Mouse (Mus musculus): ENCODE data around the gene Nuak2. TPM values are rescaled to one million over a fixed set of nuclear protein-coding genes. Genes with fewer than 3 reads are reported as not detected.

Nuak2 gene
- polyA plus RNA-seq, 1 experiment from 2014 or later = 6.0 TPM

- WGBS (ENCODE audit: insufficient replicate concordance) = 35% methylated on average over 8 of the region's 8 CpGs
- peak overlapping the region; percentile 89 for H3K27ac ChIP-seq (ENCODE audit: low read depth)
- peak overlapping the region; percentile 63 for H3K4me3 ChIP-seq (ENCODE audit: low read depth, low read length)
- H3K9ac ChIP-seq (replicated peaks) = no peak overlapping the region
- H3K36me3 ChIP-seq (replicated peaks; ENCODE audit: insufficient read depth, low read length) = 0 out of 2 replicates have a peak, but pooled peaks cover 4% of the 10 kb centered on the region
- ATAC-seq (no peak), DNase-seq (no peak)
- H3K27me3 ChIP-seq (ENCODE audit: insufficient read depth, low read length) = 0 out of 2 replicates have a peak, but pooled peaks cover 7% of the 10 kb centered on the region
- H3K4me2 ChIP-seq (ENCODE audit: low read depth, low read length) = peak overlapping the region; percentile 91
- TF ChIP-seq EP300 (IDR thresholded peaks at IDR 0.05; ENCODE audit: low read depth) (0 out of 2 replicates have a peak, but pooled peaks have one; percentile 1), CTCF (IDR thresholded peaks at IDR 0.05; ENCODE audit: low read depth) (no peak)
- peaks cover 47% of the 10 kb centered on the region for H3K4me1 ChIP-seq (ENCODE audit: insufficient read depth)
- H3K9me3 ChIP-seq (ENCODE audit: low read length) = no peaks in the 10 kb centered on the region
These were observed 2.3 kb downstream of the Nuak2 start for GRCm38 (mm10) chr1:132317894-132318863.

- H3K27ac ChIP-seq (ENCODE audit: low read depth) = 0 out of 2 replicates have a peak overlapping the region, but pooled peaks have one; percentile 89
- H3K4me1 ChIP-seq (ENCODE audit: insufficient read depth) = peaks cover 47% of the 10 kb centered on the region
- H3K9me3 ChIP-seq (ENCODE audit: low read length) = no peaks in the 10 kb centered on the region
- H3K9ac ChIP-seq (replicated peaks) = no peak overlapping the region
- ATAC-seq (no peak), DNase-seq (peak; percentile 75)
- H3K36me3 ChIP-seq (replicated peaks; ENCODE audit: insufficient read depth, low read length) = 0 out of 2 replicates have a peak, but pooled peaks cover 6% of the 10 kb centered on the region
- 35% methylated on average over 5 of the region's 5 CpGs for WGBS (ENCODE audit: insufficient replicate concordance)
- peak overlapping the region; percentile 91 for H3K4me2 ChIP-seq (ENCODE audit: low read depth, low read length)
- H3K4me3 ChIP-seq (ENCODE audit: low read depth, low read length) = no peak overlapping the region
- TF ChIP-seq EP300 (IDR thresholded peaks at IDR 0.05; ENCODE audit: low read depth) (no peak), CTCF (IDR thresholded peaks at IDR 0.05; ENCODE audit: low read depth) (no peak)
- 0 out of 2 replicates have a peak, but pooled peaks cover 7% of the 10 kb centered on the region for H3K27me3 ChIP-seq (ENCODE audit: insufficient read depth, low read length)
These were observed 3.3 kb downstream of the Nuak2 start for GRCm38 (mm10) chr1:132319242-132319641.

- no peaks in the 10 kb centered on the region for H3K9me3 ChIP-seq (ENCODE audit: low read length)
- H3K27ac ChIP-seq (ENCODE audit: low read depth) = no peak overlapping the region
- peaks cover 36% of the 10 kb centered on the region for H3K4me1 ChIP-seq (ENCODE audit: insufficient read depth)
- ATAC-seq = no peak
- H3K4me3 ChIP-seq (ENCODE audit: low read depth, low read length) = no peak overlapping the region
- no peak overlapping the region for H3K4me2 ChIP-seq (ENCODE audit: low read depth, low read length)
- 72% methylated on average over 7 of the region's 7 CpGs for WGBS (ENCODE audit: insufficient replicate concordance)
- 0 out of 2 replicates have a peak, but pooled peaks cover 17% of the 10 kb centered on the region for H3K36me3 ChIP-seq (replicated peaks; ENCODE audit: insufficient read depth, low read length)
- DNase-seq = no peak
- H3K27me3 ChIP-seq (ENCODE audit: insufficient read depth, low read length) = no peaks in the 10 kb centered on the region
- peak overlapping the region; percentile 38 for H3K9ac ChIP-seq (replicated peaks)
- TF ChIP-seq EP300 (IDR thresholded peaks at IDR 0.05; ENCODE audit: low read depth) (no peak), CTCF (IDR thresholded peaks at IDR 0.05; ENCODE audit: low read depth) (no peak)
These were observed 6.1 kb downstream of the Nuak2 start for GRCm38 (mm10) chr1:132321821-132322580.

GRCm38 (mm10) chr1:132322711-132323542, 7.0 kb downstream of the Nuak2 start:
- no peak for TF ChIP-seq CTCF (IDR thresholded peaks at IDR 0.05; ENCODE audit: low read depth)
- Histone ChIP-seq H3K27ac (ENCODE audit: low read depth) (no peak overlapping the region), H3K9ac (replicated peaks) (peak overlapping the region; percentile 38; the same call in 1 of the 2 replicates), H3K27me3 (ENCODE audit: insufficient read depth, low read length) (no peaks in the 10 kb centered on the region), H3K36me3 (replicated peaks; ENCODE audit: insufficient read depth, low read length) (0 out of 2 replicates have a peak, but pooled peaks cover 21% of the 10 kb centered on the region), H3K4me2 (ENCODE audit: low read depth, low read length) (no peak overlapping the region), H3K4me3 (ENCODE audit: low read depth, low read length) (no peak overlapping the region), H3K4me1 (ENCODE audit: insufficient read depth) (peaks cover 42% of the 10 kb centered on the region), H3K9me3 (ENCODE audit: low read length) (no peaks in the 10 kb centered on the region)
- 64% methylated on average over 13 of the region's 13 CpGs for WGBS (ENCODE audit: insufficient replicate concordance)
- ATAC-seq = no peak
- no peak for DNase-seq

- Histone ChIP-seq H3K4me2 (ENCODE audit: low read depth, low read length) (no peak overlapping the region), H3K27ac (ENCODE audit: low read depth) (peak overlapping the region; percentile 35; the same call in 1 of the 2 replicates), H3K9me3 (ENCODE audit: low read length) (no peaks in the 10 kb centered on the region), H3K9ac (replicated peaks) (no peak overlapping the region), H3K36me3 (replicated peaks; ENCODE audit: insufficient read depth, low read length) (peaks cover 41% of the 10 kb centered on the region; the same call in 1 of the 2 replicates), H3K4me1 (ENCODE audit: insufficient read depth) (peaks cover 35% of the 10 kb centered on the region), H3K27me3 (ENCODE audit: insufficient read depth, low read length) (no peaks in the 10 kb centered on the region), H3K4me3 (ENCODE audit: low read depth, low read length) (no peak overlapping the region)
- WGBS (ENCODE audit: insufficient replicate concordance) = 67% methylated on average over 9 of the region's 9 CpGs
- DNase-seq (peak; percentile 79), ATAC-seq (peak; percentile 89)
- TF ChIP-seq EP300 (IDR thresholded peaks at IDR 0.05; ENCODE audit: low read depth) (peak; percentile 21; the same call in 1 of the 2 replicates), CTCF (IDR thresholded peaks at IDR 0.05; ENCODE audit: low read depth) (no peak)
These were observed 10.9 kb downstream of the Nuak2 start for GRCm38 (mm10) chr1:132326777-132327176.
